Mouse (Mus musculus): Measurements from ENCODE around the gene Zfyve28. TPM values are rescaled to one million over a fixed set of nuclear protein-coding genes. Genes with fewer than 3 reads are reported as not detected.

Gene Zfyve28
- polyA plus RNA-seq, 1 experiment from 2014 or later = 1.6 TPM

DNA sequence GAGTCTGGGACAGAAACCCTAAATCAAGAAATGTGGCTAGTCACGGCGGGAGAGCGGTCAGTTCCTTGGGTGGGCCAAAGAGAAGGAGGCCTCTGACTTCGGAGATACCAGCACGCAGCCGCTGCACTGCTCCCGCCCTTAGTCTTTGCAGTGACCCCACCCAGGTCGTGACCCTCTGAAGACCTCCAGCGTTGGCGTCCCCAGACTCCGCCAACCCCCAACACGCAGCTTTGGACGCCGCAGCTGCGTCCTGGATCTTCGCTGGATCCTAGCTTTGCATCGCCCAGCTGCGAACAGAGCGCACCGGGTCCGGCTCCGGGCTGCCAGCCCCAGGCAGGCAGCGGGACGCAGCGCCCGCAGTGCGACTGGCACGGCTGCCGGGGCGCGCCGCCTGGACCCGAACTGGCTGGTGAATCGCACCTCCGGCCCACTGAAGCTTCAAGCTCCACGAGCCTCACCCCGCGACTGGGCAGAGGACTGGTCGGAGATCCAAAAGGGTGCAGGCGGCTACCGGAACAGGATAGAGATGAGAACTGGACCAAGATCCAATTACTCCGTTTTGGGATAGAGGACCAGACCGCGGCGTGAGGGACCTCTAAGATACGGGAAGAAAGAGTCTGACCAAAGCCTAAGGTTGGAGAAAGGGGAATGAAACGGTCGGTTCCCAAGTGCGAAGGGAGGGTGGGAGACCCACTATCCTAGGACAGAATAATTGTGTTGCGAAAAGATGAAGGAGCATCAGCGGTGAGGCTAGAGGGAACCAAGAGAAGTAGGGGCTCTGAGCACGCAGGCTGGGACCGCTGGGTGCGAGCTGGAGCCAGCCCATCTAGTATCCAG, 1.0 kb downstream of the Zfyve28 start:
- POLR2A ChIA-PET = interaction anchor here (0.6 kb wide), 1 partner anchor 12 kb away, joined by 3 read pairs; no protein-coding TSS in a partner anchor
- no peak for DNase-seq (ENCODE audit: low read depth, low spot score)
- CTCF ChIA-PET = interaction anchor here (0.7 kb wide), 1 partner anchor 15 kb away, joined by 3 read pairs; no protein-coding TSS in a partner anchor
- no peak for TF ChIP-seq CTCF (IDR thresholded peaks at IDR 0.05)
- in situ Hi-C loops (cut with MboI; ENCODE audit: low pct_unique_long_range_greater_than_20kb) = loop anchor here (5.0 kb wide), 1 partner anchor 40 kb away; no protein-coding TSS in a partner anchor
- no peak for ATAC-seq
- H3K27me3 ChIP-seq = no peaks in the 10 kb centered on the region

DNA sequence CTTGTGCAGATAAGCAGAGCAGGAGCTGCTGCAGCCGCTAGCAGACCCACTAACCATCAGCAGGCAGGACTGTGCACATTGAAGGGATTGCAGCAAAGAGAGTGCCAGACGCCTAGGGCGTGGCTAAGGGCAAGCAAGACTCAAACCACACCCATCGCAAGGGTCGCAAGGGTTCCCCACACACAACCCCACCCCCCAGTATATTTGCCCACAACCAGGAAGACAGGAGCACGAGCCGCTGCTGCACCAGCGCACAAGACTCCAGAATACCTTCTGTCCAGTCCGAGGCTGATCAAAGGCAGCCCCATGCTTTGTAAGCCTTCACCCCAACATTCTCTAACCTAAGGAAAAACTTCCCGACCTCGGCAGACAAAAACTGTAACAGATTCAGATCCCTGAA, 1.7 kb downstream of the Zfyve28 start:
- ATAC-seq (no peak), DNase-seq (ENCODE audit: low read depth, low spot score) (no peak)
- no peaks in the 10 kb centered on the region for H3K27me3 ChIP-seq
- in situ Hi-C loops (cut with MboI; ENCODE audit: low pct_unique_long_range_greater_than_20kb) = loop anchor here (5.0 kb wide), 1 partner anchor 41 kb away; no protein-coding TSS in a partner anchor
- POLR2A ChIA-PET = interaction anchor here (0.8 kb wide), 1 partner anchor 9 kb away, joined by 3 read pairs; no protein-coding TSS in a partner anchor
- CTCF ChIA-PET = interaction anchor here (0.7 to 1.5 kb wide), 2 partner anchors 11 to 14 kb away, joined by 3 read pairs; no protein-coding TSS in a partner anchor
- no peak for TF ChIP-seq CTCF (IDR thresholded peaks at IDR 0.05)

DNA sequence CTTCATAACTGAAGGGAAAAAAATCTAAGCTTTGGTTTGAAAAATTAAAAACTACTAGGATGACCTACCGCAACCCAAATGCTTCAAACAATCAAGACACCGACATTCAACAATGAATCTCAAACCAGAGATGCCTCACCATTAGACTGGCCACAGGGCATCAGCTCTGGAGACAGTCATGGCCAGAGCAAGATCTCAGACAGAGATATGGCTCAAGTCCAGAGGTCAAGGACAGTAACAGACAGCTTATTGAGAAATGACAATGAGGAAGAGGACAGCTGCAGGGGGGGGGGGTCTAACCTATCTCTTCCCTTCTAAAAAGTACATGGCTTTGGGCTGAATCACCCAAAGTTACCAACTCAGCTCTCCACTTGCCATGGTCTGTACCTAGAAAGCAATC, 3.0 kb downstream of the Zfyve28 start:
- no peak for TF ChIP-seq CTCF (IDR thresholded peaks at IDR 0.05)
- ATAC-seq = no peak
- POLR2A ChIA-PET = interaction anchor here (0.6 kb wide), 1 partner anchor 132 kb away, joined by 3 read pairs; no protein-coding TSS in a partner anchor
- in situ Hi-C loops (cut with MboI; ENCODE audit: low pct_unique_long_range_greater_than_20kb) = loop anchor here (5.0 kb wide), 1 partner anchor 42 kb away; no protein-coding TSS in a partner anchor
- no peak for DNase-seq (ENCODE audit: low read depth, low spot score)
- no peaks in the 10 kb centered on the region for H3K27me3 ChIP-seq
- CTCF ChIA-PET = interaction anchor here (1.5 kb wide), 1 partner anchor 9 kb away, joined by 3 read pairs; no protein-coding TSS in a partner anchor

DNA sequence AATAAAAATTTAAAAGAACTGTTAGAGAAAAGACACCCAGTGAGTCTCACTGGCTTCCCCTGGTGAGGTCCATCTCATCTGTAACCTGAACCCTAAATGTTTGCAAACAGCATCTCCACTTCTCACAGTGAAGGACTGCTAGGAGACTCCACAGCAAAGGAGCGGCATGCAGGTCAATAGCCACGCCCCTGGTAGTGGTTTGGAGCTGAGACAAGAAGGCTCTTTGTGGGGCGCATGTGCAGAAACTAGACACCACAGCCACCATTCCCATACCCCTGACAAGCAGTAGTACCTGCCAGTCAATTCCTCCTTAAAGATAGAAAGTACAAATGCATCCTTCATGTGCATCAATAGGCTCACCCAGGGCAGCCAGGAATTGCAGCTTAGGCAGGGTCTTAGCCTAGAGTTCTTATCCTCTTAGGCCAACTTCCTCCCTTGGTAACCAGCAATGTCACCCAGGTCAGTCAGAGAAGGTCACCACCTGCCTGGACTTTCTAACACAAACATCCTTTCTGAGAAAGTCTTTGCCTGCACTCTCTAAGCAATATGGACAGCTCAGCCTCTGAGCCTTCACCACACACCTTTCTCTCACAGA, 4.0 kb downstream of the Zfyve28 start:
- TF ChIP-seq CTCF (IDR thresholded peaks at IDR 0.05) = no peak
- in situ Hi-C loops (cut with MboI; ENCODE audit: low pct_unique_long_range_greater_than_20kb) = no loop called here
- ATAC-seq (no peak), DNase-seq (ENCODE audit: low read depth, low spot score) (no peak)
- no peaks in the 10 kb centered on the region for H3K27me3 ChIP-seq
- POLR2A ChIA-PET = no interaction called here
- CTCF ChIA-PET = no interaction called here

DNA sequence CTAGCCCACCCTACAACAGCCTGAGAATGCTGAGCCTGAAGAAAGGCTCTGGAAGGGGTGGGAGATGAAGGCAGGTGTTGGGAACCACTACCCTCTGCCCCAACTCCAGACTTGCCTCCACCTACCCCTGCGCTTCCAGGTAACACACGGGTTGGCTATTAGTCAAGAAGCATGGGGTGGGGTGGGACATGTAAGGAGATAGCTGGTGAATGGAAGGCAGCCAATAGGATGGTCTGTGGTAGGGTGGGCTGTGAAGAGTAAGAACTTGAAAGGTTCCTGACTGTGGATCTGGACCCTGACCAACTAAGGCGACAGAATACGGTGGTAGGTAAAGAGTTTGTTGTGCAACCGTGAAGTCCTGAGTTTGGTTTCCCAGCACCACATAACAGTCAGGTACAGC, 4.9 kb downstream of the Zfyve28 start:
- in situ Hi-C loops (cut with MboI; ENCODE audit: low pct_unique_long_range_greater_than_20kb) = no loop called here
- no peak for ATAC-seq
- ChIA-PET POLR2A (no interaction called here), CTCF (no interaction called here)
- TF ChIP-seq CTCF (IDR thresholded peaks at IDR 0.05) = no peak
- H3K27me3 ChIP-seq = no peaks in the 10 kb centered on the region
- no peak for DNase-seq (ENCODE audit: low read depth, low spot score)

DNA sequence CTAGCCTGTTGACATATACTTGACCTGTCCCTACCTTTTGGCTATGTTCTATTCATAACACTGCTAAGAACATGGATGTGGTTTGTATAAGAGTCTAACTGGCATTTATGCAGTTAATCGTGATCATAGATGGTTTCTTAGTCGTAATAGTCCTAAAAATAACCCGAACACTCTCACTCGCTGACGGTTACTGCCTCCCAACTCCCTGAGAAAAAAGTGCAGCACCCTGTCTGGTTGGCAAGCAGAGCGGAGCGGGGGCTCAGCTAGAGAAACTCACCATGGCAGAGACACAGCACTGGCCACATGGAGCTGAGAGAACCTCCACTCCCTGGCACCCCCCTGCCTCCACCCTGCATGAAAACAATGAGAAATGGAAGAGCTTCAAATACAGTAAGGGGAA, 7.3 kb downstream of the Zfyve28 start:
- TF ChIP-seq CTCF (IDR thresholded peaks at IDR 0.05) = no peak

DNA sequence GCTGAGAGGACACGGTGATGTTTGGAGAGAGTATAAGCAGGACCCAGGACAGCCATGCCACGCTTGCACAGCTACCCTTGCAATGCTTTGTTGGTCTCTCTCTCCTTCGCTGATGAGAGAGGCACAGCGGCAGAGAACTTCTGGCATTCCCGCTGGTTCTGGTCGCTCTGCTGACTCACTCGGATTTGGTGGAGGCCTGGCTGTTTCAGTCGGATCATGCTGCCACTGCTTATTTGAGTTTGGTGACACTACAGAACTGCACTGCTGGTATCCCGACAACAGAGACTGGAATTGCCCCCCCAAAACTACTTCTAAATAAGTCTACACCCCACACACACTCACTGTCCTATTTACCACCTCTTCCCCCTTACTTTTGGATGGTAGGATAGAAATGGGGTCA, 9.0 kb downstream of the Zfyve28 start:
- DNase-seq (ENCODE audit: low read depth, low spot score) (no peak), ATAC-seq (no peak)
- POLR2A ChIA-PET = interaction anchor here (0.5 kb wide), 1 partner anchor 190 kb away, joined by 4 read pairs; no protein-coding TSS in a partner anchor
- TF ChIP-seq CTCF (IDR thresholded peaks at IDR 0.05) = no peak
- no peaks in the 10 kb centered on the region for H3K27me3 ChIP-seq
- in situ Hi-C loops (cut with MboI; ENCODE audit: low pct_unique_long_range_greater_than_20kb) = no loop called here
- CTCF ChIA-PET = interaction anchor here (1.3 kb wide), 1 partner anchor 89 kb away, joined by 3 read pairs; no protein-coding TSS in a partner anchor

More for the DNA sequence above, 7.3 kb downstream of the Zfyve28 start:
- ATAC-seq = no peak
- ChIA-PET CTCF (interaction anchor here (1.2 kb wide), 1 partner anchor 56 kb away, joined by 3 read pairs; no protein-coding TSS in a partner anchor), POLR2A (interaction anchor here (0.6 kb wide), 1 partner anchor 461 kb away, joined by 4 read pairs; no protein-coding TSS in a partner anchor)
- in situ Hi-C loops (cut with MboI; ENCODE audit: low pct_unique_long_range_greater_than_20kb) = no loop called here
- DNase-seq (ENCODE audit: low read depth, low spot score) = no peak
- no peaks in the 10 kb centered on the region for H3K27me3 ChIP-seq

DNA sequence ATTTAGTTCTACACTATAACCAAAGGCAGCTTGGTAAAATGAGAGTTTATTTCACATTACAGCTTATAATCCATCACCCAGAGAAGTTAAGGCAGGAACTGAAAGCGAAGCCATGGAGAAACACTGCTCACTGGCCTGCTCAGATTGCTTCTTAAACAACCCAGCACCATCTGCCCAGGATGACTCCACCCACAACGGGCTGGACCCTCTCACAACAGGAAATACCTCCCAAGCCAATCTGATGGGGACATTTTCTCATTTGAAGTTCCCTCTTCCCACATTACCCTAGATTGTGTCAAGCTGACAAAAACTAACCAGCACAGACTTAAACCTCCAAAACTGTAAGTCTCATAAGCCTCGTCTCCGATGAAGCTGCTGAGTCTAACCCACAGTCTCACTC, 10.2 kb downstream of the Zfyve28 start:
- CTCF ChIA-PET = no interaction called here
- no peak for ATAC-seq
- in situ Hi-C loops (cut with MboI; ENCODE audit: low pct_unique_long_range_greater_than_20kb) = no loop called here
- POLR2A ChIA-PET = interaction anchor here (0.8 kb wide), 1 partner anchor 8 kb away, joined by 3 read pairs; no protein-coding TSS in a partner anchor
- DNase-seq (ENCODE audit: low read depth, low spot score) = no peak
- H3K27me3 ChIP-seq = no peaks in the 10 kb centered on the region
- no peak for TF ChIP-seq CTCF (IDR thresholded peaks at IDR 0.05)

DNA sequence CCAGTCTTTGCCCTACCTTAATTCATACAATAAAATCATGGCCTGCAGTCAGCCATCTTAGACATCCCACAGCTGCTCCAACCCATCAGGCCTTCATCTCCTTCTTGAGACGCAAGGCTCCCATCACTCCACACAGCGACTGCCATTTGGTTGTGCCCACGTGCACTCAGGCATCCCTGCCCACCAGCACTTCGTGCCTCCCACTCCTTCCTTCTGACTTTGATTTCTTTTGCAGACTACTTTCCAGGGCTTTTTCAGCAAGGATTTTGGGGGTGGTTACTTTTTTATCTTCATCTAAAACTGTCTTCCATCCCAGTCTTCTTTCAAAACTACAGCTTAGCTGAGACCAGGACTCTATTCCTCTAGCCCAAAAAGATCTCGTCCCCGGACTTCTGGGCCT, 11.5 kb downstream of the Zfyve28 start:
- CTCF ChIA-PET = no interaction called here
- in situ Hi-C loops (cut with MboI; ENCODE audit: low pct_unique_long_range_greater_than_20kb) = no loop called here
- TF ChIP-seq CTCF (IDR thresholded peaks at IDR 0.05) = no peak
- POLR2A ChIA-PET = no interaction called here
- no peaks in the 10 kb centered on the region for H3K27me3 ChIP-seq
- DNase-seq (ENCODE audit: low read depth, low spot score) = no peak
- ATAC-seq = no peak

DNA sequence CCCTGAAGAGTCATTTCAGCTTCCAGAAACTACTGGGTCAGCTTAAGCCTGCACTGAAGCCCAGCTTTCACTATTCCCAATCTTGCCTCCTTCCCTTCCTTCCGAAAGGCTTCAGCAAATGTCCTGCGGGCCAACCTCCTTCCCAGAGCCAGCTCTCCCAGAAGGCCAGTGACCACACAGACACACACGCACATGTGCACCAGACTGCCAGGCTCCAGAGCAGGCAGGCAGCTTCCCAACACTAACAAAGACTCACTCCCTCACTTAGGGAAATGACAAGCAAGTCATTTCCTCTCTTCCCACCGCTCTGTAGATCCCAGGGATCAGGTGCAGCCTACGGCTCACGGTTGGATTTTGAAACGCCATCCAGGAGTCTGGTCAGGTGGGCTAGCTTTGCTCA, 12.1 kb downstream of the Zfyve28 start:
- ATAC-seq = no peak
- H3K27me3 ChIP-seq = no peaks in the 10 kb centered on the region
- CTCF ChIA-PET = interaction anchor here (0.9 to 1.2 kb wide), 2 partner anchors 9 to 10 kb away, joined by 3 read pairs; no protein-coding TSS in a partner anchor
- no peak for TF ChIP-seq CTCF (IDR thresholded peaks at IDR 0.05)
- no peak for DNase-seq (ENCODE audit: low read depth, low spot score)
- POLR2A ChIA-PET = interaction anchor here (1.1 kb wide), 1 partner anchor 11 kb away, joined by 3 read pairs; no protein-coding TSS in a partner anchor
- in situ Hi-C loops (cut with MboI; ENCODE audit: low pct_unique_long_range_greater_than_20kb) = no loop called here
